In genomic region chr7:139811706-139812105, GRCm38 (mm10) we compare ENCODE assay signal across 18 mouse cellular contexts. TPM values are rescaled to one million over a fixed set of nuclear protein-coding genes. Genes with fewer than 3 reads are reported as not detected.
"Had no signal": no experiment of that assay in that cellular context is flagged by ENCODE, and none has a peak within 500 bp of the region (broad histone marks: within the 10 kb centered on the region; RNA-seq: fewer than 3 reads in every experiment).

No protein-coding gene starts in this region.

- H3K27ac ChIP-seq: lung, embryonic 15.5 days; macrophage; midbrain, embryonic 13.5 days; midbrain, embryonic 15.5 days; neural tube, embryonic 12.5 days; stomach, embryonic 15.5 days; stomach, postnatal 0 days had no signal

- H3K4me3 ChIP-seq: lung, embryonic 15.5 days; megakaryocyte, embryonic 14.5 days; midbrain, embryonic 13.5 days; midbrain, embryonic 15.5 days; neural tube, embryonic 12.5 days; stomach, embryonic 15.5 days had no signal

- DNase-seq: liver, postnatal 0 days; lung, adult 2 months; lung, postnatal 14 days; lung, postnatal 36 days; thymus, adult 2 months; thymus, postnatal 25 days; thymus, postnatal 4 days had no signal

RNA-seq across cellular contexts. Expression of gene Adgra1, which starts 22.3 kb away (rescaled TPM):
- total RNA-seq: megakaryocyte progenitor cell, adult 5-6 weeks; monocyte, adult 5-6 weeks; neutrophil, adult 5-6 weeks had no signal
